Mouse (Mus musculus) testis, postnatal 10 days (tissue): Measurements from ENCODE around the gene Sftpd.

Source experiments
- DNase-seq: peaks from one replicate; pipeline ENCODE4 v3.0.0; 2021; ENCODE audit warnings: low spot score

The Sftpd gene

DNA sequence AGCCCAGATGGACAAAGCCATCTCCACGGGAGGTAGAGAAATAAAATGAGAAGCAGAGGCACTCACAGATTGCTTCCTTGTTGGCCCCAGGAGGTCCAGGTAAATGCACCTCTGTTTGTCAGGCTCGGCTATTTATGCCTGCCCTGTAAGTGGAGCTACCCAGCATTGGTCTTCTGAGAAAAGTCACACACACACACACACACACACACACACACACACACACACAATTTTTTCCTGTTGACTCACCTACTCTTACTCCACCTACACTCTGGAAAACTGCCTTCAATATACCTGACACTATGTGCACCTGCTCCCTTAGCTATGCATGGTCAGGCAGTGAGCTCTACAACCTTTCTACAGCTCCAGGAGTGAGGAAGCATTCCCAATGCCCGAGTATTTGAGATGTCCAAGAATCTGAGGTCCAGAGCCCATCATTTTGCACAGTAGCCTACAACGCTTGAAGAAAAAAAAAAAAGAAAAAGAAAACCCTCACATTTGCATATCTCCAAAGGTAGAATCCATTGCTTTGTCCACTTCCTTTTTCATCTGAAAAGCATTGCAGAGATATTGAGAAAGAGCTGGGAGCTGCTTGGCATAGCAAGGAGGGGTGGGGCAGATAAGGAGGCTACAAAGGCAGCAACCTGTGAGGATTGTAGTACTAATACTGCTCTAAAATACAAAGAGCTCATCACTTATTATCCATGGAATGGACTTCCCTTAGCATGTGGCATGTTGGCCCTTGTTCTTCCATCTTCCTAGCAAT is at the start of gene Sftpd:
Gene Sftpd (minus strand): TSS at position 91 of the 763 bp plus-strand sequence.
- DNase-seq = no peak

DNA sequence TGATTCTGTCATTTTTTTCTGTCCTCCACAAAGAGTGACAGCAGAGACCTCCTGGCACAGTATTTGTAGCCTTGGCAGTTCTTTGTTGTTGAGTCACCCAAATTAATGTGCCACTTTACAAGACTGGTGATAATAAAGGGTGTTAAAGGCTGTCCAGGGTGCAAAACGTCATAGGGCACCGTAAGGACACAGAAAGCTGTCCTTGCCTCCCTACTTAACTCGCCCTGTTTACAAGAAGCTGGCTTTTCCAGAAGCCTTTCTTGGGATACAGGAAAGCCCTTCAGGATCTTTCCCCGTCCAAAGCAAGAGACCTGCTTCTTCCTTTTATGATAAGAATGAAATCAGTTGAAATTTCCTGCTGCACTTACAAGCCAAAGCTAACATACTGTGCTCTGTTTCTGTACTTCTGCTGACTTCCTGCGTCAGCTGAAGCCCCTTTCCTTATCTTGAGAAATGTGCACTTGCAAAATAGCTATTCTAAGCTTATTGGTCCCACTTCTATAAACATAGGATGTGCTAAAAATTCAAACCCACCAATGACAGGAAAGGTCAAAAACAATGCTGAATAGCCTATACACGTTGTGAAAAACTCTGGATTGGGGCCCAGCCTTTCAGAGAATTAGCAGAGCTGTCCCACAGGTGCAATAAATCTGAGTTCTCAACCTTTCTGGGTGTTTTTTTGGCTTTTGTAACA is 13.2 kb upstream of the Sftpd start:
- DNase-seq = no peak

DNA sequence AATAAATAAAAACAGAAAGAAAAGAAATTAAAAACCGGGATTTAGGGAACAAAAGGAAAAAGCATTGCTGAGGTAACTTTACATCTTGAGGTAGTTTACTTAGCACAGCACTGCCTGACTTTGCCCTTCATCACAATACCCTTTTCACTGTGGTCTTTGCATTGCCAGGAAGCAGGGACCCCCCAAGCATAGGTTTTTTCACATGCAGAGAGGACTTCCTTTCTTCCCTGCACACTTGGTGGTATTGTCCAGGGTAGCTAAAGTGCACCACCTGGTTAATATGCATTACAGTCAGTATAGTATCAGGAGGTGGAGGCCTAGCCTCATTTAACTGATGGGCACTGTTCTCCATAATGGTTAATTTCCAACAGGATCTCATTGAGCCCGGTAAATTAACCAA is 4.5 kb upstream of the Sftpd start:
- no peak for DNase-seq

DNA sequence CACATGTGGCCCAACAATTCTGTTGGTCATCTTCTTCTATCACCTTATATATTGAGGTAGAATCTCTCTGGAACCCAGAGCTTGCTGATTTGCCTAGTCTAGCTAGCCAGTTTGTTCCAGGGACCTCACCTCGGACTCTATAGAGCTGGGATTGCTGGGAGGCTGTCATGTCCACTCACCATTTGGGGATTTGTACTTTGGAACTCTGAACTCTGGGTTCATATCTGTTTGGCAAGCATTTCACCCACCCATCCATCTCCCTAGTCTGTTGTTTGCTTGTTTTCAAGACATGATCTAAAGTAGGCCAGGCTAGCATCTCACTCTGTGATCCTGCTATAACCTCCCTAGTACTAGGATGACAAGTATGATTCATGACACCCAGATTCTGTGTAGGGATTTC is 10.1 kb downstream of the Sftpd start:
- DNase-seq = no peak

DNA sequence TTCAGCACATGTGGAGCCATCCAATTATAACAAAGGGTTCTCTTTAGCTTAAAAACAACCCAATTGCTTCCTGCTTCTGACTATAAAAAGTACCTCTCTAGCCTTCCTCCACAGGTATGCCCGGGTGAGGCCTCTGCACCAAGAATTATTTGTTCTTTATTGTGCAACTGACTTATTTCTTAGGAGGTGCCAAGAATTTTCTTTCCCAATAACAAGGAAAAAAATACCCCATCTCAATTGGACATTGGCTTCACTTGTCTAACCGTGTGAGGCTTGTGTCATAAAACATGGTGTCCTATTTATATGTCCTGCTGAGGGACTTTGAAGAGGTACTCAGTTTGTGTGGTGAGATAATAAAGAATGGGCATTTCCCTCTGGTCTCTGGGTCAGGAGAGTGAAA is 14.4 kb downstream of the Sftpd start:
- DNase-seq = no peak

DNA sequence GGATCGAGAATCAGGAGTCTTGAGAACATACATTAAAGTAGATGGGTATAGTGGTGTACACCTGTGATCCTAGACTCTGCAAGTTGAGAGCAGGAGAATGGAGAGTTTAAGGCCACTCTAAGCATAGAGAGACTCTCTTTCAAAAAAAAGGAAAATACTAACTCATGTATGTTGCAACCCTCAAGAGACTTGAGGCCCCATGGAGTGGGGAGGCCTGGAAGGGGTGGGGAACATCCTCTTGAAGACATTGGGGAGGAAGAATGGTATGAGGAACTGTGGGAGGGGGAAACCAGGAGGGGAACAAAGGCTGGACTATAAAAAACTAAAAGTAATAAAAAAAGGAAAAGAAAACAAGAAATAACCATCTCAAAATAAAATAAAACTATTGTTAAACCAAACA is 16.4 kb downstream of the Sftpd start:
- DNase-seq = no peak

DNA sequence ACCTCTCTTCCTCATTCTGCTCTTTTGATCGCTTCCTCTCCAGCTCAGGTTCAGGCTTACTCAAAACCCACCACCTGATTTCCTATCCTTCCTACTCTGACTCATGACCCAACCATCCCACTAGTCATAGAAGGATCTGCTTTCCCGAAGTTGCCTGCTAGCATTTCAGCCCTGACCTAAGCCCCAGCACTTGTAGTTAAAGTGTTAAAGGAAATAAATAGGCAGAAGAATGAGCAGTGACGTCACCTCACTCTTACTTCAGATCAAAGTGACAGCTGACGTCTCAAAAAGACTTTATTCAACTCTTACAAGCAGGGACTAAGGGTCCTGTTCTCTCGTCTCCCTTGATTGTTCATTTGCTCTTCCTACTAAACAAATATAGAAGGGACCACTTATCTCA is 17.7 kb downstream of the Sftpd start:
- DNase-seq = no peak

DNA sequence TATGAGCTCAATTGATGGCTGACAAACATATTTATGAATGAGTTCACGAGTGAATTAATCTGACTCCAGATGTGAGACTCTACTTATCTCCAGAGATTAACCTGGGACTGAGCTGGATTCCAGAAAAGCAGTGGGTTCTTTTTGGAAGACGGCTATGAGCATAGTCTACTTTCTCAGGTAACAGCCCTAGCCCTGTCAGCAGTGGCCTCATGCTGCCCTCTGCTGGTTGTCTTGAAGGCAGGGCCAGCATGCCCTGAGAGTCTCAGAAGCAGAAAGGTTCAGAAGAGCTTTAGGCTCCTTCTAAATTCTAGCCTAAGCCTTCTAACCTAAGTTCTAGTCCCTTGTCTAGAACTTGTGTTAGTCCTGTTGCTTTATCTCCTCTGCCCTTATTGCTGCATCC is 22.3 kb downstream of the Sftpd start:
- peak; percentile 78 for DNase-seq

DNA sequence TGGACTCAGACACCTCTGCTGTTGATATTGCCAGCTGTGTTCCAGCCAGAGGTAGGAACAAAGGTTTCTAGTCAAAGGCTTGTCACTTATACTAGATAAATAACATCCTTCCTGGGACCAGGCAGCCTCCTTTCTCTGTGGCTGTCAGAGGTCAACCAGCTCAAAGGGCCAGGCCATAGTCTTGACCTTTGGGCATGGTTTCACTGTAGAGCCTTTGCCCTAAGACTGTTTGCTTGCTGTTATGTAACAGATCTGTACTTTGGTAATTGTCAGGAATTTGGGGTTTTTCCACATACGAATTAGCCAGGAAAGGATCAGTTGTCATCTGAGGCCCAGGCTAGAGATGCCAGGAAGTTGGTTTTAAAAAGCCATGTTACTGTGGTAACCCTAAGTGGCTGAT is 24.2 kb downstream of the Sftpd start:
- DNase-seq = no peak

DNA sequence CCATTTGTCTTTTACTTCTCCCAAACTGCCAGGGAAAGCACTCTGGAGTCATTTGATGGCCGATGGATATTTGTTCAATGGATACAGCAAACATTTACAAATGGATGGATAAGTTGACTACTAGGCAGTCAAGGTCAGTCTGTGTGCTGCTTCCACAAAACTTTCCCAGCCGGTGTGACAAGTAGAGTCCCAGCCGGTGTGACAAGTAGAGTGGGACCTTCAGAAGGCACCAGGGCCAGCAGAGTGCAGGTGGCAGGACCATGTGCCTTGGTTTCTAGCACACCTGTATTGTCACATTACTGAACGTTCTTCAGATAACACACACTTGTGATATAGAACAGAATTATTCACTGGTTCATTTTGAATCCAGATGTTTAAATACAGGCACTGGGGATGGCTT is 24.9 kb downstream of the Sftpd start:
- DNase-seq = no peak

DNA sequence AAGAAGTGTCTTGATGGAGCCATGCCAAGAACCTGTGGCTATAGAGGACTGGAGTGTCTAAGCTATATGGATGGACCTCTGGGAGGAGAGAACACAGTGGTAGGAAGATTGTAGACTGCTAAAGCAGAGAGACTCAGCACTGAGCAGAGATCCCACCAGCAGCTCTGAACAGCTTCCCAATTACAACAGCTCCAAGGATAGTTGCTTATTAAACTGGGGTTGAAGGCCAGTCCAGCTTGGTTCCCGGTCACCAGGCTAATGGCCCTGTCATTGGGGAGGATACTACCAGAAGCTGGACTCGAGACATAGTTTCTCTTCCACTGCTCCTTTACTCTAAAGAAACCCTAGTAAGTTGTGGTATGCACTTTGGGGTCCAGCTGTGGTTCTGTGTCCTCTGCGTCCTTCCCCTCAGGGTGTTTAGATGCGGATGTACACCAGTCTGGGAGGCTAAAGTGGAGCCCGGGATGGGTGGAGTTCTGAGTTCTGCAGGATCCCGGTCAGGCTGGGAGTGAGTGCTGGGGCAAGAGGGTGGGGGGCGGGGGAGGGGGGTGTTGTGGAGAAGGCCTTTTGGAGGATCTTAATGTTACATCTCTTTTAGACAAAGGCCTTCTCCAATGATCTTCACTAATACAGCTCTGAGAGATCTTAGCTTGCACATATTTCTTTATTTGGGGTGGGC is 33.6 kb downstream of the Sftpd start, which contains the start of gene Mbl1:
Gene Mbl1 (plus strand): TSS at position 239 of the 679 bp plus-strand sequence.
- DNase-seq = no peak

DNA sequence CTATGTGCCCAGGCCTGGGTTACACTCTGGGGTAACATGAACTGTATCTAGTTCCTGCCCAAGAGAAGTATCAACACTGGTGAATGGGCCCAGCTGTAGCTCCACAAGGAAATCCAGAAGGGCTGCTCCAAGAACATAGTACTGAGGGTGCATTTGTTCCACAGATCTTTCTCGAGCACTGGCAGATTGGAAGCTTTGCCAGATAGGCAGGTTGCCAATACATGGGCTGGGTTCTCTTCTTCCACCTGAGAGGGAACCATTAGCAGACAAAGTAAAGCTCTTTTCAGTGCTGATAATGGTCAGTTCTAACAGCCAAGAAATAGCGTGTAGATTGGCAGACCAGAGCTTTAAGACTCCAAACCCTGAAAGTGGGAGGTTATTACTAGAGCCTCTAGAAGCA is 37.6 kb downstream of the Sftpd start:
- DNase-seq = no peak

DNA sequence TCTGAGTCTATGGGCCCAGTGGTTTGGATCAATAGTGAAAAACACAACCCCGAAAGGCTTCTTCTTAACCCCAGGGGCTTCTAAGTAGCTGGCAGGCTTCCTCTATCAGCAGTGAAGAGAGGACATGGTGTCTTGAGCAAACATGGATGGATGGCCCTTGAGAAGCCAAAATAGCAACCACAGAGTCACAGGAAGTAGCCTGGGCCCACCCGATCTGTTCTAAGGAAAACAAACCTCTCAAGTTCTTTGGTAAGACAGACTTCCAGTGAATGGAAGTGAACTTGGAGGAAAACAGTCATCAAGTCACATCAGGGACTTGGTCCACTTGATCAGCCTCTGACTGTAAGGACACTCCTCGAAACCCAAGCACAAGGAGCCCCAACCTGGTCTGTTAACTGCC is 38.0 kb downstream of the Sftpd start:
- no peak for DNase-seq

DNA sequence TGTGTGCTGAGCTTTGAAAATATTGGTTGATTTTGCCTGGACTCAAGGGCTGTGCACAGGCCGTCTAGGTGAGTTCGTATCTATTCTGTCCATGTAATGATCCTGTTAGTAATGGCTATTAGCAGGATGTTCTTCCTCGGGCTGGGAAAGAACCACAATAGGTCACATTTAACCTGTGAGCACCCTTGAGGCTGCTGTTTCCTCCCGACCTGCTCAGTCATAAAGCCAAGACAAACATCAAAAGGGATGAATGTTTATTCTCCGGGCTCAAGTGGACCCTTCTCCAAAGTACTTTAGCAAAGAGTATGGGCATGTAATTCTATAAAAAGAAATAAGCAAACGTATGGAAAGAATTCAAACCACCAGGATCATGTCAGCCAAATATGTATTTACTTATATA is 38.9 kb downstream of the Sftpd start:
- no peak for DNase-seq

DNA sequence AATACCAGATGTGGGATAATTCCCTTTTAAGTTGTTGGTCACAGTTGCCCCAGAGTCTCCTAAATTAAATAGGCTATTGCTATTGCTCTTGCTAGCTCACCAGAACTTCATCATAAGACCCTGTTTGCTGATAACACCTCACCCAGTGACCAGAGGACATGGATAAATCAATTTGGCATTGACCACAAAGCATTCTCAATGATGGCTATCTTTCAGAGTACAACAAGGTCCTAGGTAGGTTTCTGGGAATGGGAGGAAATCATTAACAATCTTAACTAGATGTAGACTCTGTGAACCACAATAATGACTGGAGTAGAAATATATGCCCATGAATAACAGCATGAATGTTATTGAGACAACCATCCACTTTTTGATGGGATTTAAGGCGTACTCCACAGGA is 44.3 kb downstream of the Sftpd start:
- DNase-seq = no peak

DNA sequence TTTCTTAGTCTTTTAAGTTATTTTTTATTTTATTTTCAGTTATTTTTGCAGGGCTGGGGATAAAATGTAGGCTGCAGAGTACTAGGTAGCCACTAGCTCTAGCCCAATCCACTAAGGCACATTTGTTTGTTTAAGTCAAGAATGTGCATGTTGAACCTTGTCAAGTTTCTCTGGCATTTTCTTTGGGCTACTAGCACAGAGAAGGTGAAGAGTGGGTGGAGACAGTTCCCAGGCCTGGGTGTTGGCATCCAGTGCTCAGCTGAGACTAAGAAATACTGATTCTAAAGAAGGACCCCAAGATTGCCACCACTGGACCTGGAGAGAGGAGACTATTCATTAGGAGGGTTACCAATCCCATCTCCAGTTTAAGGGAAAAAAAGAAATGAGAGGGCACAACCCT is 47.9 kb downstream of the Sftpd start:
- no peak for DNase-seq

DNA sequence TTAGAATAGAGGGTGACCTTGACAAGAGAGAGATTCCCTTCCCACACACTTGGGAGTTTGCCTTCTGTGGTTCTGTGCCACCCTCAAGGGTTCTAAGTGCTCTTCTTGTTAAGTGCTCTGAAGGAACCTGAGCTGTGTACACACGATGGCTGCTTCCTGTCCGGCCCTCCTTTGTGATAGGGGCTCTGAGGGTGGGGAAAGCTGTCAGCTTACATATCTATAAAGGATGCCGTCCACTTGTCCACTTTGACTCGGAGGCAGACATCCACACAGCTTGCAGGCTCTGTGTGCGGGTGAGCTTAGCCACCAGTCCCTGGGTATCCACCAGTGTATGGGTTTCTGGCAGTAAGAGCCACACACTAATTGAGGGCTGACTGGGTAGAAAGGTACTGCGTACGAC is 53.4 kb downstream of the Sftpd start, which contains the start of gene Sftpa1:
Gene Sftpa1 (plus strand): TSS at position 243 of the 400 bp plus-strand sequence.
- DNase-seq = no peak

DNA sequence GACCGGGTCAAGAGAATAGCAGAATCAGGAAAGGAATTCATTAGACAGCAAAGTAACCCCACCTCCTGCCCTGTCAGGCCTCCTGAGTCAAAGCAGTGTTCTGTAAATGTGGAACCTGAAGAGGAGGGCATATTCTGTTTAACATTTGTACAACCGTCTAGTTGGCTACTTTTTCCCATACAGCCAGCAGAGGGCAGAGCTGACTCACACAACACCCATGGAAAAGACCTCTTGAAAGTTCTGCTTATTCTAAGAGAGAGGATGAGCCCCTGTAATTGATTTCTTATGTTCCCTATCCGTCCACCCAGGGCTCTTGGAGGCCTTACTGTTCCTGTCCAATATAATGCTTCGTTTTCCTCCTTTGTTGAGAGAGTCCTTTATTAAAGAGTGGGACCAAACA is 57.0 kb downstream of the Sftpd start:
- no peak for DNase-seq

DNA sequence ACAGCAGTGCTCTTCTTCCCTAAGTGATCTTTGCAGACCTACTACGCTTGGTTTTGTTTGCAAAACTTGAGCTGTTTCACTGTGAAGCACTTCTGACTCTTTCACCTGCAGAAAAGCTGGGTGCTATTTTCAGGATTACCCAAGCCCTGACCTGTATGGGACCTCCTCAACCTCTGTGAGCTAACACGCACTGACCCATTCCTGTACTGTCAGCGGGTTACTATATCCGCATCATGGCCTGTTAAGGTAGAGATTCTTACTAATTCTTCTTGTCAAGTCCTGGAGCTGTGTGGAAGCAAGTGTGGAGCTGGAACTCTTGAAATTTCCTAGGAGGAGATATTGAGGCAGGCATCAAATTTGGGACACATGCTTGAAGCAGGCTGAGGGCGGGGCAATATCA is 60.3 kb downstream of the Sftpd start:
- DNase-seq = no peak
